Comparison of ENCODE assay signal across 8 mouse cellular contexts in the genomic region with DNA sequence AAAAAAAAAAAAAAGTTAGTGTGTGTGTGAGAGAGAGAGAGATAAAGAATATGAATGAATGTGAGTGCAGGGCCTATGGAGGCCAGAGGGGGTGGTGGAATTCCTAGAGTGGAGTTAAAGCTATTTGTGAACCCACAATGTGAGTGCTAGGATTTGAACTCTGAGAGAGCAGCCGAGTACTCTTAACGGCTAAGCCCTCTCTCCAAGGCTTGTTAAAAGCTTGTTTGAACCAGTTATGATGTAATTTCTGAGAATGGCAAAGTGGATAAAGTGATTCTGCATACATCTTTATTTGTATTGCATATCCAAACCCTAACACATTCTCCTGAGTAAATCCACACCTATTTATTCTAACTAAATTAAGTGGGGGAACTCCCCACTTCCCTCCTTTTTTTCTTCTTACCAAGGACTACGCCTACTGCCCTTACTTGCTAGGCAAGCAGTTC. TPM values are rescaled to one million over a fixed set of nuclear protein-coding genes. Genes with fewer than 3 reads are reported as not detected.
DNase-seq lines count a peak whose midpoint lies in the region; ATAC-seq and TF ChIP-seq lines count a peak whose summit lies in the region.
"Had no signal": no experiment of that assay in that cellular context is flagged by ENCODE, and none has a peak within 500 bp of the region (broad histone marks: within the 10 kb centered on the region; RNA-seq: fewer than 3 reads in every experiment).

No protein-coding gene starts in this region.

- peak; percentile 6; the same call in 1 of the 2 replicates for ATAC-seq in lung, embryonic 14.5 days (ENCODE audit: insufficient read depth)
- ATAC-seq in forebrain, embryonic 16.5 days, result no peak
- ATAC-seq in liver, embryonic 16.5 days (ENCODE audit: low read depth), result no peak

- H3K9me3 ChIP-seq in lung, embryonic 14.5 days (ENCODE audit: low read depth, low read length), result no peaks in the 10 kb centered on the region
- H3K9me3 ChIP-seq in forebrain, embryonic 16.5 days (ENCODE audit: control insufficient read depth, low read length), result no peaks in the 10 kb centered on the region
- no peaks in the 10 kb centered on the region for H3K9me3 ChIP-seq in liver, embryonic 16.5 days (replicated peaks; ENCODE audit: control insufficient read depth, low read length)

- 51% methylated on average over 3 of the region's 3 CpGs for WGBS in lung, embryonic 14.5 days
- 65% methylated on average over 3 of the region's 3 CpGs for WGBS in forebrain, embryonic 16.5 days
- 42% methylated on average over 3 of the region's 3 CpGs for WGBS in liver, embryonic 16.5 days (ENCODE audit: insufficient replicate concordance)

- TF ChIP-seq CTCF in lung, embryonic 14.5 days (IDR thresholded peaks at IDR 0.05; ENCODE audit: low read depth), result peak; percentile 28; the same call in 1 of the 2 replicates

- peaks cover 8% of the 10 kb centered on the region; the same call in 1 of the 2 replicates for H3K27me3 ChIP-seq in lung, embryonic 14.5 days (ENCODE audit: insufficient read depth, low read length)
- peaks cover 11% of the 10 kb centered on the region for H3K27me3 ChIP-seq in forebrain, embryonic 16.5 days (replicated peaks; ENCODE audit: control insufficient read depth, insufficient read depth, low read length)
- H3K27me3 ChIP-seq in liver, embryonic 16.5 days (ENCODE audit: control insufficient read depth, insufficient read depth, low read depth, low read length), result no peaks in the 10 kb centered on the region

- peak overlapping the region; percentile 75; the same call in 1 of the 2 replicates for H3K27ac ChIP-seq in lung, embryonic 14.5 days (ENCODE audit: low read depth)
- no peak overlapping the region for H3K27ac ChIP-seq in forebrain, embryonic 16.5 days (ENCODE audit: low read length)
- H3K27ac ChIP-seq in liver, embryonic 16.5 days (ENCODE audit: low read length), result no peak overlapping the region

- peaks cover 18% of the 10 kb centered on the region for H3K36me3 ChIP-seq in lung, embryonic 14.5 days (ENCODE audit: insufficient read depth)
- H3K36me3 ChIP-seq in forebrain, embryonic 16.5 days (ENCODE audit: control insufficient read depth, insufficient read depth), result no peaks in the 10 kb centered on the region
- H3K36me3 ChIP-seq in liver, embryonic 16.5 days (ENCODE audit: control insufficient read depth, insufficient read depth), result no peaks in the 10 kb centered on the region

- H3K9ac ChIP-seq in lung, embryonic 14.5 days, result peak overlapping the region; percentile 92; the same call in 1 of the 2 replicates
- H3K9ac ChIP-seq in forebrain, embryonic 16.5 days (replicated peaks; ENCODE audit: low read depth, low read length), result peak overlapping the region; percentile 91
- H3K9ac ChIP-seq in liver, embryonic 16.5 days (ENCODE audit: low read depth, low read length), result peak overlapping the region; percentile 93

- DNase-seq in lung, embryonic 14.5 days, result peak; percentile 49
- no peak for DNase-seq in lung, postnatal 10 days
- DNase-seq in adipocyte (ENCODE audit: low spot score), result no peak
- no peak for DNase-seq in spleen, postnatal 4 days (ENCODE audit: low spot score in 2 of 2)
- DNase-seq in thymus, postnatal 25 days, result no peak
- DNase-seq: kidney, postnatal 25 days had no signal

- H3K4me2 ChIP-seq in lung, embryonic 14.5 days, result peak overlapping the region; percentile 90
- H3K4me2 ChIP-seq in forebrain, embryonic 16.5 days (ENCODE audit: low read length), result peak overlapping the region; percentile 84
- peak overlapping the region; percentile 70 for H3K4me2 ChIP-seq in liver, embryonic 16.5 days (ENCODE audit: low read depth, low read length)

- peak overlapping the region; percentile 87 for H3K4me3 ChIP-seq in lung, embryonic 14.5 days (ENCODE audit: low read depth, low read length)
- H3K4me3 ChIP-seq in forebrain, embryonic 16.5 days (replicated peaks; ENCODE audit: low read length), result peak overlapping the region; percentile 94
- H3K4me3 ChIP-seq in liver, embryonic 16.5 days (ENCODE audit: low read depth, low read length), result peak overlapping the region; percentile 88

- H3K4me1 ChIP-seq in lung, embryonic 14.5 days (ENCODE audit: insufficient read depth), result peaks cover 2% of the 10 kb centered on the region; the same call in 1 of the 2 replicates
- peaks cover 15% of the 10 kb centered on the region for H3K4me1 ChIP-seq in forebrain, embryonic 16.5 days (replicated peaks; ENCODE audit: control insufficient read depth, insufficient read depth, low read length)
- peaks cover 27% of the 10 kb centered on the region for H3K4me1 ChIP-seq in liver, embryonic 16.5 days (ENCODE audit: control insufficient read depth, low read depth, low read length)

RNA-seq across cellular contexts. Expression of gene Utp11, which starts 1.0 kb away (rescaled TPM):
- polyA plus RNA-seq in lung, embryonic 14.5 days (2014; fragmentation: Nextera tagmentation; extraction: Ambion mirVana), result 59.0 and 59.5 TPM in 2 replicates
- polyA plus RNA-seq in forebrain, embryonic 16.5 days (2015; fragmentation: Nextera tagmentation; extraction: Ambion mirVana), result 42.1 and 48.3 TPM in 2 replicates
- 19.9 and 22.7 TPM in 2 replicates for polyA plus RNA-seq in liver, embryonic 16.5 days (2015; fragmentation: Nextera tagmentation; extraction: Ambion mirVana)

RNA-seq across cellular contexts. Expression of gene Fhl3, which starts 8.1 kb away (rescaled TPM):
- polyA plus RNA-seq in lung, embryonic 14.5 days (2014; fragmentation: Nextera tagmentation; extraction: Ambion mirVana), result 12.8 and 13.1 TPM in 2 replicates
- polyA plus RNA-seq in forebrain, embryonic 16.5 days (2015; fragmentation: Nextera tagmentation; extraction: Ambion mirVana), result 1.9 and 2.3 TPM in 2 replicates
- 2.5 TPM in 2 replicates for polyA plus RNA-seq in liver, embryonic 16.5 days (2015; fragmentation: Nextera tagmentation; extraction: Ambion mirVana)

RNA-seq across cellular contexts. Expression of gene Sf3a3, which starts 22.1 kb away (rescaled TPM):
- 164 and 166 TPM in 2 replicates for polyA plus RNA-seq in lung, embryonic 14.5 days (2014; fragmentation: Nextera tagmentation; extraction: Ambion mirVana)
- 128 and 129 TPM in 2 replicates for polyA plus RNA-seq in forebrain, embryonic 16.5 days (2015; fragmentation: Nextera tagmentation; extraction: Ambion mirVana)
- 49.4 and 54.4 TPM in 2 replicates for polyA plus RNA-seq in liver, embryonic 16.5 days (2015; fragmentation: Nextera tagmentation; extraction: Ambion mirVana)

RNA-seq across cellular contexts. Expression of gene Pou3f1, which starts 35.8 kb away (rescaled TPM):
- 0.11 and 0.41 TPM in 2 replicates for polyA plus RNA-seq in lung, embryonic 14.5 days (2014; fragmentation: Nextera tagmentation; extraction: Ambion mirVana)
- 20.9 and 22.7 TPM in 2 replicates for polyA plus RNA-seq in forebrain, embryonic 16.5 days (2015; fragmentation: Nextera tagmentation; extraction: Ambion mirVana)
- polyA plus RNA-seq in liver, embryonic 16.5 days (2015; fragmentation: Nextera tagmentation; extraction: Ambion mirVana), result not detected in 2 replicates

RNA-seq across cellular contexts. Expression of gene Inpp5b, which starts 49.2 kb away (rescaled TPM):
- polyA plus RNA-seq in lung, embryonic 14.5 days (2014; fragmentation: Nextera tagmentation; extraction: Ambion mirVana), result 25.5 and 34.0 TPM in 2 replicates
- polyA plus RNA-seq in forebrain, embryonic 16.5 days (2015; fragmentation: Nextera tagmentation; extraction: Ambion mirVana), result 25.3 and 25.6 TPM in 2 replicates
- polyA plus RNA-seq in liver, embryonic 16.5 days (2015; fragmentation: Nextera tagmentation; extraction: Ambion mirVana), result 32.7 and 39.1 TPM in 2 replicates
